Mouse (Mus musculus): Measurements from ENCODE around the gene Slc12a7.

- TF ChIP-seq CTCF (IDR thresholded peaks at IDR 0.05; ENCODE audit: extremely low read depth, insufficient read depth, low read length) (no peak), POLR2A (IDR thresholded peaks at IDR 0.05; ENCODE audit: extremely low read depth, insufficient read depth, low read length) (no peak)
These were observed 12.7 kb upstream of the Slc12a7 start for GRCm38 (mm10) chr13:73720241-73720640.
